In the genomic region with DNA sequence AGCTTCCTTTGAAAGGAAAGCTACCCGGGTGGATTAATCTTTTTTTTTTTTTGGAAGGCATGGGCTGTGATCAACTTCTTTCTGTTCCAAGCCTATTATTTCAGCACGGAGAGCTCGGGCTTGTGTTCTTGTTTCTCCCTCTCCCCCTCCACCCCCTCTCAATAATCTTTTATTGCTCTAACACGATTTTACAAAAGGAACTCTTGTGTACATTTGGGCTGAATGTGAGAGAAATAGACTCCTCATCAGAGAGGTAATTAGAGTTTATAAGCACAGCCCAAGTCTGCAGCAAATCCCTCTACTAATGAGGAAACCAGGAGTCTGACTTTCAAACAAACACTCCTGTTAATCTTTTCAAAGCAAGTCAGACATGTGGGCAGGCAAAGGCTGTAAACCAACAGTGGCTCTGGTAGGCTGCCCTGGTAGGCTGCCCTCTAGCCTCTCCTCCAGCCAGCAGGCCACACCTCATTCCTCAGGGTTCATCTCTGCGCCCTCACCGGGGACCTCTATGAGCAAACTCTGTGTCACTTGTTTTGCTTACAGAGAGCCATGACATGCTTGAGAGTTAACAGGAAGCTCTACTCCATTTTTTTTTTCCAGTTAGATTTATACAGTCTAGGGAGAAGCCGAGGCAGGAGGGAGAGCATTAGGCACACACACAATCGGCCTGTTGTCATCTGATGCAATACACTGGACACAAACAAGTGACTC, we compare ENCODE assay signal across 9 mouse cellular contexts.
DNase-seq lines count a peak whose midpoint lies in the region; ATAC-seq lines count a peak whose summit lies in the region.
"Had no signal": no experiment of that assay in that cellular context is flagged by ENCODE, and none has a peak within 500 bp of the region (broad histone marks: within the 10 kb centered on the region; RNA-seq: fewer than 3 reads in every experiment).

No protein-coding gene starts in this region.

- H3K4me2 ChIP-seq in embryonic facial prominence, embryonic 12.5 days (replicated peaks), result no peak overlapping the region
- H3K4me2 ChIP-seq in midbrain, embryonic 14.5 days (ENCODE audit: low read length), result 0 out of 2 replicates have a peak overlapping the region, but pooled peaks have one; percentile 15

- H3K9me3 ChIP-seq in embryonic facial prominence, embryonic 12.5 days, result no peaks in the 10 kb centered on the region
- no peaks in the 10 kb centered on the region for H3K9me3 ChIP-seq in midbrain, embryonic 14.5 days (ENCODE audit: control insufficient read depth, low read length)

- peaks cover 49% of the 10 kb centered on the region for H3K4me1 ChIP-seq in embryonic facial prominence, embryonic 12.5 days
- peaks cover 12% of the 10 kb centered on the region for H3K4me1 ChIP-seq in midbrain, embryonic 14.5 days (ENCODE audit: control insufficient read depth, insufficient read depth, low read length)

- H3K27me3 ChIP-seq in embryonic facial prominence, embryonic 12.5 days, result peaks cover 25% of the 10 kb centered on the region
- peaks cover 9% of the 10 kb centered on the region for H3K27me3 ChIP-seq in midbrain, embryonic 14.5 days (ENCODE audit: control insufficient read depth, insufficient read depth, low read length)

- peak; percentile 23 for DNase-seq in adrenal gland, postnatal 14 days
- no peak for DNase-seq in adrenal gland, postnatal 4 days (ENCODE audit: low spot score in 2 of 2)
- peak; percentile 44 to 54 for DNase-seq in kidney, adult 8-10 months
- no peak for DNase-seq in midbrain, embryonic 14.5 days
- no peak for DNase-seq in spleen, postnatal 10 days (ENCODE audit: low spot score in 2 of 2)
- no peak for DNase-seq in spleen, adult 18-20 months
- DNase-seq: adrenal gland, adult 8-10 months had no signal

- H3K36me3 ChIP-seq in embryonic facial prominence, embryonic 12.5 days, result 0 out of 2 replicates have a peak, but pooled peaks cover 7% of the 10 kb centered on the region
- no peaks in the 10 kb centered on the region for H3K36me3 ChIP-seq in midbrain, embryonic 14.5 days (ENCODE audit: control insufficient read depth, insufficient read depth, low read length)

- H3K4me3 ChIP-seq in embryonic facial prominence, embryonic 12.5 days, result no peak overlapping the region
- H3K4me3 ChIP-seq in midbrain, embryonic 14.5 days (replicated peaks; ENCODE audit: low read depth, low read length), result no peak overlapping the region

- no peak overlapping the region for H3K9ac ChIP-seq in embryonic facial prominence, embryonic 12.5 days
- H3K9ac ChIP-seq in midbrain, embryonic 14.5 days (replicated peaks; ENCODE audit: low read length), result no peak overlapping the region

- 0 out of 2 replicates have a peak overlapping the region, but pooled peaks have one; percentile 63 for H3K27ac ChIP-seq in embryonic facial prominence, embryonic 12.5 days
- H3K27ac ChIP-seq in midbrain, embryonic 14.5 days (replicated peaks; ENCODE audit: low read depth, low read length), result no peak overlapping the region

- 20% methylated on average over 8 of the region's 8 CpGs for WGBS in embryonic facial prominence, embryonic 12.5 days
- 19% methylated on average over 8 of the region's 8 CpGs for WGBS in midbrain, embryonic 14.5 days

- no peak for ATAC-seq in embryonic facial prominence, embryonic 12.5 days (ENCODE audit: insufficient number of reproducible peaks, insufficient read depth, low FRiP score, low TSS enrichment)
- no peak for ATAC-seq in midbrain, embryonic 14.5 days (ENCODE audit: low FRiP score, low TSS enrichment)
- ATAC-seq in megakaryocyte progenitor cell, adult 5-6 weeks (replicated peaks; ENCODE audit: poor library complexity), result no peak

Comparison
In these comparisons a context has a peak if more than half of its experiments do, and no peak if none do; other contexts are left out.
1. DNase-seq: peak in adrenal gland, postnatal 14 days (single experiment) and kidney, adult 8-10 months (2 of 2); none in adrenal gland, postnatal 4 days (0 of 2), midbrain, embryonic 14.5 days (single experiment), spleen, postnatal 10 days (0 of 2) and spleen, adult 18-20 months (0 of 2).